Mouse (Mus musculus): Measurements from ENCODE around the gene Acss2. TPM values are rescaled to one million over a fixed set of nuclear protein-coding genes. Genes with fewer than 3 reads are reported as not detected.

Gene Acss2
- total RNA-seq (2021): 10 to 100 TPM; 32.1 to 42.2 TPM
- long read RNA-seq, experiment 1, transcript Acss2-203 (19 exons, 2,145 nt): major isoform, 18 of 28 reads
- long read RNA-seq, experiment 1, partial matches to known transcripts: 0 of 28 reads
- long read RNA-seq, experiment 1, other reads (novel, unspliced or antisense): 6 of 28 reads
- long read RNA-seq, experiment 2, transcript Acss2-203 (19 exons, 2,145 nt): major isoform, 14 of 19 reads
- long read RNA-seq, experiment 2, partial matches to known transcripts: 0 of 19 reads
- long read RNA-seq, experiment 2, other reads (novel, unspliced or antisense): 4 of 19 reads

GRCm38 (mm10) chr2:155517455-155518423 is at the start of gene Acss2, which contains the start of gene Ggt7:
Gene Acss2 (plus strand): TSS chr2:155517948.
Gene Ggt7 (minus strand): TSS chr2:155518237.
- DNase-seq: peak; percentile 99 to 100

GRCm38 (mm10) chr2:155472671-155473569 is 44.8 kb upstream of the Acss2 start:
- DNase-seq: peak; percentile 52 to 69

- peak; percentile 60 to 71 for DNase-seq
Measured at GRCm38 (mm10) chr2:155473570-155474088, 44.1 kb upstream of the Acss2 start, which contains the start of gene Ncoa6. Gene Ncoa6 (minus strand): TSS chr2:155473894.

GRCm38 (mm10) chr2:155482021-155482420 is 35.7 kb upstream of the Acss2 start:
- DNase-seq: peak; percentile 48 to 87

GRCm38 (mm10) chr2:155490998-155491397 is 26.8 kb upstream of the Acss2 start:
- no peak for DNase-seq

GRCm38 (mm10) chr2:155502596-155502995 is 15.2 kb upstream of the Acss2 start:
- DNase-seq: no peak

GRCm38 (mm10) chr2:155504440-155505355 is 13.1 kb upstream of the Acss2 start:
- DNase-seq: no peak

- no peak for DNase-seq
Measured at GRCm38 (mm10) chr2:155505811-155506210, 11.9 kb upstream of the Acss2 start.

GRCm38 (mm10) chr2:155507721-155508470 is 9.9 kb upstream of the Acss2 start:
- no peak for DNase-seq

GRCm38 (mm10) chr2:155512479-155512878 is 5.3 kb upstream of the Acss2 start:
- DNase-seq: peak; percentile 40 to 61

GRCm38 (mm10) chr2:155513543-155513942 is 4.2 kb upstream of the Acss2 start:
- DNase-seq: no peak

- DNase-seq: peak; percentile 71 to 72
Measured at GRCm38 (mm10) chr2:155514666-155515065, 3.1 kb upstream of the Acss2 start.

GRCm38 (mm10) chr2:155515941-155516340 is 1.8 kb upstream of the Acss2 start:
- DNase-seq: peak; percentile 77 to 89

GRCm38 (mm10) chr2:155518531-155519270 is 953 bp downstream of the Acss2 start:
- no peak for DNase-seq

- DNase-seq: no peak
Measured at GRCm38 (mm10) chr2:155523706-155524105, 6.0 kb downstream of the Acss2 start.

GRCm38 (mm10) chr2:155524378-155524777 is 6.6 kb downstream of the Acss2 start:
- no peak for DNase-seq

- DNase-seq: no peak
Measured at GRCm38 (mm10) chr2:155527367-155527766, 9.6 kb downstream of the Acss2 start.

GRCm38 (mm10) chr2:155536292-155536691 is 18.5 kb downstream of the Acss2 start:
- no peak for DNase-seq

Data from heart, adult 18-20 months (tissue).